Mouse (Mus musculus) heart, embryonic 16.5 days (tissue): ENCODE results near the gene Cox19. TPM values are rescaled to one million over a fixed set of nuclear protein-coding genes. Genes with fewer than 3 reads are reported as not detected.
A peak's percentile ranks its signal among the peaks of the same experiment; 100 is the strongest.

Experiments used
- ATAC-seq: fragments of 200-750 bp; cut with Nextera tagmentation; replicated peaks from 2 replicates; pipeline ENCODE4 v1.8.0; 2017; ENCODE audit warnings: moderate number of reproducible peaks; ENCODE audit not compliant: insufficient read depth, low FRiP score; ENCODE audit errors: extremely low read depth
- H3K27ac ChIP-seq: fragments of 300-500 bp; sonication (generic); 2 replicates; pipeline ENCODE4 v1.5.1; 2014; ENCODE audit warnings: mild to moderate bottlenecking, low read length, control low read depth, moderate library complexity
- H3K27me3 ChIP-seq: fragments of 300-500 bp; sonication (generic); 2 replicates; pipeline ENCODE4 v1.6.1; 2014; ENCODE audit warnings: low read length, mixed read lengths; ENCODE audit not compliant: control insufficient read depth, insufficient read depth
- H3K36me3 ChIP-seq: fragments of 300-500 bp; sonication (generic); 2 replicates; pipeline ENCODE4 v1.6.1; 2014; ENCODE audit not compliant: control insufficient read depth, insufficient read depth
- H3K4me1 ChIP-seq: fragments of 300-500 bp; sonication (generic); 2 replicates; pipeline ENCODE4 v1.6.1; 2014; ENCODE audit warnings: low read length, mixed read lengths; ENCODE audit not compliant: control insufficient read depth, insufficient read depth
- H3K4me2 ChIP-seq: fragments of 300-500 bp; sonication (generic); 2 replicates; pipeline ENCODE4 v1.6.1; 2014; ENCODE audit warnings: low read depth, mild to moderate bottlenecking, control low read depth, low read length
- H3K4me3 ChIP-seq: fragments of 300-500 bp; sonication (generic); 2 replicates; pipeline ENCODE4 v1.5.1; 2014; ENCODE audit warnings: mild to moderate bottlenecking, control low read depth, low read length
- H3K9ac ChIP-seq: fragments of 300-500 bp; sonication (generic); 2 replicates; pipeline ENCODE4 v1.6.1; 2014; ENCODE audit warnings: low read length, control low read depth
- H3K9me3 ChIP-seq: fragments of 300-500 bp; sonication (generic); replicated peaks from 2 replicates; pipeline ENCODE4 v1.6.1; 2016; ENCODE audit warnings: low read length; ENCODE audit not compliant: control insufficient read depth
- WGBS: fragments of 180-500 bp; shearing (Covaris S2); extraction: QIAGEN DNeasy Blood & Tissue Kit; methylation state at CpG from one replicate; pipeline ENCODE4 v1.1.7; 2014; 5-methylcytosine and 5-hydroxymethylcytosine counted together
- polyA plus RNA-seq: library from polyadenylated mRNA; unstranded; fragments of >200 nt; fragmentation: Nextera tagmentation; extraction: Ambion mirVana; gene quantifications from 2 replicates; pipeline ENCODE4 v1.2.1, GENCODE M21; 2015

Gene Cox19
- polyA plus RNA-seq, 1 experiment from 2014 or later, result 75.7 TPM

- H3K27me3 ChIP-seq, result no peaks in the 10 kb centered on the region
- ATAC-seq, result no peak
- H3K4me2 ChIP-seq, result peak overlapping the region; percentile 70
- peak overlapping the region; percentile 37 for H3K9ac ChIP-seq
- H3K4me1 ChIP-seq, result peaks cover 54% of the 10 kb centered on the region
- no peaks in the 10 kb centered on the region for H3K36me3 ChIP-seq
- peak overlapping the region; percentile 96 for H3K27ac ChIP-seq
- no peak overlapping the region for H3K4me3 ChIP-seq
- no peaks in the 10 kb centered on the region for H3K9me3 ChIP-seq
- 57% methylated on average over 7 of the region's 7 CpGs for WGBS
These were observed 27.0 kb upstream of the Cox19 start for GRCm38 (mm10) chr5:139378271-139378556.

DNA sequence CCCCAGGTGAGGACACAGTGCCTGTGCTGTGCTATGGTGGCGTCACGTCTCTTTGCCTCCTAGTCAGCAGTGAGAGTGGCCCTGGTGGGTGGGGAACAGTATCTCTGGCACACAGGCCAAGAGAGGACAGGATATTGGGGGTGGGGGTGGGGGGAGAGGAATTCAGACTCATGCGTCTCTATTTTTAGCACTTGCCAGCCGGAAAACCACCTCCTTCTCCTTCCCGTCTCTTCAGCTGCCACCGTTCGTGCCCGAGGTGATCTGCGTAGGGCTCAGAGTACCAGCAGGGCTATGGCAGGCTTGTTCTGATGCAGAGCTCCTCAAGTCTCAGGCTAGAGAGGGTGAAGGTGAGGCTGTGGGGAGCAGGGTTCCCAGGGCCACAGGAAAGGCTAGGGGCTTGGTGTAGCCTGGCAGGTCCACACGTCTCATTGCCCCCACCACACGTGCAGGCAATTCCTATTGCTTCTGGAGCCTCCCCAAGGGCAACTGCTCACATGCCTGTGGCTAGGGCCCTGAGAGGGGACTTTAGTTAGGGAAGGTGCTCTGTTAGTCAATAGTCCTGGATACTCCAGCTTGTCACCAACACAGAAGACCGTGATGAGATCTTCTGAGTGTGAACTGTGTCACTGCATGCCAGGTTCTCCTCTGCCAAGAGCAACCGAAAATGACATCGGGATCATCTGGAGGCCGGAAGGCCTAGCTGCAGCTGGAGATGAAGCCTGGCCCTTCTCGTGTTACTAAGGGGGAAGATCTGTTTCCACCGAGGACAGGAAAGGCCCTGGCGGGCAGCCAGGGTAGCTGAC lies 26.5 kb upstream of the Cox19 start, which contains the start of gene Gpr146:
Gene Gpr146, plus strand, starts transcription at position 230 of the 803 bp plus-strand sequence.
- H3K36me3 ChIP-seq, result no peaks in the 10 kb centered on the region
- peaks cover 51% of the 10 kb centered on the region for H3K4me1 ChIP-seq
- ATAC-seq, result peak; percentile 41
- H3K4me3 ChIP-seq, result peak within 1 kb of the TSS; percentile 3
- H3K4me2 ChIP-seq, result peak within 1 kb of the TSS; percentile 70
- H3K27ac ChIP-seq, result peak within 1 kb of the TSS; percentile 96
- H3K9me3 ChIP-seq, result no peaks in the 10 kb centered on the region
- H3K27me3 ChIP-seq, result no peaks in the 10 kb centered on the region
- peak within 1 kb of the TSS; percentile 38 for H3K9ac ChIP-seq
- WGBS, result 8% methylated on average over 18 of the region's 18 CpGs

DNA sequence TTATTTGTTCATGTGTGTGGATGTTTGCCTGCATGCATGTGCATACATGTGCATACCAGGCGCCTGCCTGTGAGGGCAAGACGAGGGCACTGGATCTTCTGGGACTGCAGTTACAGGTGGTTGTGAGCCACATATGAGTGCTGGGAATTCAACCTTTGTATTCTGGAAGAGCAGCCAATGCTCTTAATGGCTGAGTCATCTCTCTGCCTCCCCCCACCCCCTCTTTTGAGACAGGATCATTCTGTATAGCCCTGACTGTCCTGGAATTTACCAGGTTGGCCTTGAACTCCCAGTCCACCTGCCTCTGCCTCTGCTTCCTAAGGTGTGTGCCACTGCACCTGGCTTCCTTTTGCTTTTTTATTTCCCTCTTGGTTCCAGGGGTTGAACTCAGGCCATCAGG lies 23.6 kb upstream of the Cox19 start:
- Histone ChIP-seq H3K27me3 (no peaks in the 10 kb centered on the region), H3K9ac (no peak overlapping the region), H3K4me1 (peaks cover 52% of the 10 kb centered on the region), H3K4me2 (no peak overlapping the region), H3K36me3 (no peaks in the 10 kb centered on the region), H3K4me3 (no peak overlapping the region), H3K27ac (no peak overlapping the region), H3K9me3 (no peaks in the 10 kb centered on the region)
- WGBS, result 91% methylated on average over 2 of the region's 2 CpGs
- no peak for ATAC-seq

DNA sequence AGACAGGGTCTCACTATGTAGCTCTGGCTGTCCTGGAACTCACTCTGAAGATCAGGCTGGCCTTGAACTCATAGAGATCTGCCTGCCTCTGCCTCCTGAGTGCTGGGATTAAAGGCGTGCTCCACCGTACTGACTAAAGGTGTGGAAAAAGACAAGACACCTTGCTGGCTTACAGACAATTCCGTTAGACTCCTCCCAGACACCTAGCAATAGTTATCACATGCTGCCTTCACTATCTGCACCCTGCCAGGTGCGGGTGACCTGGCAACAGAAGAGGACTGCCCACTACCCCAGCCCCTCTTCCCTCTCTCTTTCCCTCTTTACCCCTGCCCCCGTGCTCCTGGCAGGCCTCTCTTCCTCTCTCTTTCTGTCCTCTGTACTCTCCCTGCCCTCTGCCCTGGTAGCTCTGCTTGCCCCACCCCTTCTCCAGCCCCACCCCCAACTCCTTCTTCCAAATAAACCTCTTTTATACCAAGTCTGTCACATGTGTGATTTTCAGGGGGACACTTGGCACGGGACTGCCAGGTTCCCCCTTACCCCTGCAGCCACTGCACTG lies 22.7 kb upstream of the Cox19 start:
- H3K36me3 ChIP-seq, result no peaks in the 10 kb centered on the region
- H3K9ac ChIP-seq, result no peak overlapping the region
- peaks cover 43% of the 10 kb centered on the region for H3K4me1 ChIP-seq
- 75% methylated on average over 6 of the region's 6 CpGs for WGBS
- no peaks in the 10 kb centered on the region for H3K27me3 ChIP-seq
- H3K4me2 ChIP-seq, result no peak overlapping the region
- H3K27ac ChIP-seq, result no peak overlapping the region
- no peak for ATAC-seq
- H3K9me3 ChIP-seq, result no peaks in the 10 kb centered on the region
- no peak overlapping the region for H3K4me3 ChIP-seq

DNA sequence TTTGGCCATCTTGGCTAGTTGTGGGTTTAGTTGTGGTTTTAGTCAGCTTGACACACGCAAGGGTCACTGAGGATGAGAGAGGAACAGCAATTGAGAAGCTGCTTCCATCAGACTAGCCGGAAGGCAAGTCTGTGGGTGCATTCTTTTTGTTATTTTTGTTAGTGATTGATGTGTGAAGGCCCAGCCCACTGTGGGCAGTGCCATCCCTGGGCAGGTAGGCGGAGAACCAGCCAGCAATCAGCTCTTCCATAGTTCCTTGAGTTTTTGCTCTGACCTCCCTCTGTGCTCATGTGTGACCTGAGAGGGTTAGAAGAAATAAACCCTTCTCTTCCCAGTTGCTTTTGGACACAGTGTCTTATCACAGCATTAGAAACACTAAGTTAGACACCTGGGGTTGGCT lies 21.9 kb upstream of the Cox19 start:
- H3K9me3 ChIP-seq, result no peaks in the 10 kb centered on the region
- 80% methylated on average over 3 of the region's 3 CpGs for WGBS
- H3K9ac ChIP-seq, result no peak overlapping the region
- no peak overlapping the region for H3K4me3 ChIP-seq
- no peaks in the 10 kb centered on the region for H3K27me3 ChIP-seq
- ATAC-seq, result no peak
- no peak overlapping the region for H3K4me2 ChIP-seq
- peaks cover 34% of the 10 kb centered on the region for H3K4me1 ChIP-seq
- H3K36me3 ChIP-seq, result no peaks in the 10 kb centered on the region
- no peak overlapping the region for H3K27ac ChIP-seq

DNA sequence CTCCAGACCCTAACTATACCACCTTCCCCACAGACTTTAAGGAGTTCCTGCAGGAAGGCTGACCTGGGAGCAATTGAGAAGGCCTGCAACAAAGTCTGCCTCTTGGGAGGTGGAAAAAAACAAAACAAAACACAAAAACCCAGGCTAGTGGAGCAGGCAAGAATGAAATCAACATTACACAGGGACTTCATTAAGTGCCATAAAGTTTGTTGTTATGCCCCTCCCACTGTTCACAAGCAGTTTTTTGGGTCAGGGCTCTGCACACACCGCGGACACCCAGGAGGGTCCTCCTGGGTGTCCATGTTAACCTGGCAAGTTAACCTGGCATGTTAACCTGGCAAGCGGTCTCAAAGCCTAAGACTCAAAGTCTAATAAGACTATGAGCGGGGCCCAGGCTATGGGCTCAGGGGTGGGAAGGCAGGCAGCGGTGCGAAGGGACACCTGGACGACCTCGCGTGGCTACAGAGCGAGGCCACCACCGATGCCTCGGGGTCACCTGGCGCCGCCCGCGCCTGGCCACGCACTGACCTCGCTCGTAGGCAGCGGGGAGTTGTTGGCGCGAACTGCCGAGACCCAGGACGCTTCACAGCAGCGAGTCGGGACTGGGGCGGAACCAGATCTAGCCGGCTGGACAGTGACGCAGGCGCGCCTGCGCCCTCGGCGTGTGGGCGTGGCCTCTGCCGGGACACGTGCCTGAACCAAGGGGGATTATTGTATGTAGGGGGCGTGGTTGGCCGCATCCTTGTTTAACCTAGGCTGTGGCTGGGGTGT lies 20.6 kb upstream of the Cox19 start:
- H3K27me3 ChIP-seq, result no peaks in the 10 kb centered on the region
- H3K4me1 ChIP-seq, result peaks cover 21% of the 10 kb centered on the region
- H3K4me2 ChIP-seq, result peak overlapping the region; percentile 71
- H3K4me3 ChIP-seq, result peak overlapping the region; percentile 61
- H3K36me3 ChIP-seq, result no peaks in the 10 kb centered on the region
- peak; percentile 93 for ATAC-seq
- H3K9ac ChIP-seq, result peak overlapping the region; percentile 81
- H3K9me3 ChIP-seq, result no peaks in the 10 kb centered on the region
- peak overlapping the region; percentile 76 for H3K27ac ChIP-seq
- WGBS, result 1% methylated on average over 39 of the region's 39 CpGs

- H3K27ac ChIP-seq, result peak overlapping the region; percentile 76; the same call in 1 of the 2 replicates
- H3K9ac ChIP-seq, result peak overlapping the region; percentile 81
- H3K27me3 ChIP-seq, result no peaks in the 10 kb centered on the region
- no peaks in the 10 kb centered on the region for H3K9me3 ChIP-seq
- peak overlapping the region; percentile 61 for H3K4me3 ChIP-seq
- no peaks in the 10 kb centered on the region for H3K36me3 ChIP-seq
- ATAC-seq, result no peak
- peak overlapping the region; percentile 71 for H3K4me2 ChIP-seq
- WGBS, result 70% methylated on average over 5 of the region's 5 CpGs
- peaks cover 20% of the 10 kb centered on the region for H3K4me1 ChIP-seq
These were observed 19.9 kb upstream of the Cox19 start for GRCm38 (mm10) chr5:139371118-139371517.

GRCm38 (mm10) chr5:139370336-139370735 lies 19.1 kb upstream of the Cox19 start:
- no peak for ATAC-seq
- peaks cover 20% of the 10 kb centered on the region for H3K4me1 ChIP-seq
- 76% methylated on average over 6 of the region's 6 CpGs for whole genome bisulfite sequencing
- H3K36me3 ChIP-seq, result no peaks in the 10 kb centered on the region
- H3K9me3 ChIP-seq, result no peaks in the 10 kb centered on the region
- no peaks in the 10 kb centered on the region for H3K27me3 ChIP-seq
- peak overlapping the region; percentile 81 for H3K9ac ChIP-seq
- H3K4me2 ChIP-seq, result peak overlapping the region; percentile 71; the same call in 1 of the 2 replicates
- no peak overlapping the region for H3K27ac ChIP-seq
- H3K4me3 ChIP-seq, result no peak overlapping the region
